Mouse (Mus musculus) heart, embryonic 11.5 days (tissue): ENCODE data around the gene Samd11. TPM values are rescaled to one million over a fixed set of nuclear protein-coding genes. Genes with fewer than 3 reads are reported as not detected.

Experiments
- ATAC-seq: fragments of 200-750 bp; cut with Nextera tagmentation; replicated peaks from 2 replicates; pipeline ENCODE4 v1.8.0; 2017; ENCODE audit warnings: moderate library complexity; ENCODE audit not compliant: insufficient number of reproducible peaks, low FRiP score, low TSS enrichment
- H3K27ac ChIP-seq: fragments of 300-500 bp; sonication (generic); 2 replicates; pipeline ENCODE4 v1.5.1; 2014; ENCODE audit warnings: mild to moderate bottlenecking, low read depth, low read length
- H3K27me3 ChIP-seq: fragments of 300-500 bp; sonication (generic); 2 replicates; pipeline ENCODE4 v1.6.1; 2014; ENCODE audit warnings: mild to moderate bottlenecking, low read length, mixed read lengths; ENCODE audit not compliant: control insufficient read depth, insufficient read depth
- H3K36me3 ChIP-seq: fragments of 300-500 bp; sonication (generic); 2 replicates; pipeline ENCODE4 v1.6.1; 2014; ENCODE audit warnings: mild to moderate bottlenecking, low read length, moderate library complexity, mixed read lengths; ENCODE audit not compliant: control insufficient read depth, insufficient read depth
- H3K4me1 ChIP-seq: fragments of 300-500 bp; sonication (generic); 2 replicates; pipeline ENCODE4 v1.6.1; 2014; ENCODE audit warnings: low read length; ENCODE audit not compliant: control insufficient read depth, insufficient read depth
- H3K4me2 ChIP-seq: fragments of 300-500 bp; sonication (generic); 2 replicates; pipeline ENCODE4 v1.6.1; 2014; ENCODE audit warnings: mild to moderate bottlenecking, moderate library complexity
- H3K4me3 ChIP-seq: fragments of 300-500 bp; sonication (generic); 2 replicates; pipeline ENCODE4 v1.5.1; 2014; ENCODE audit warnings: low read depth, low read length
- H3K9ac ChIP-seq: fragments of 300-500 bp; sonication (generic); 2 replicates; pipeline ENCODE4 v1.6.1; 2014; ENCODE audit warnings: mild to moderate bottlenecking, low read depth, low read length, moderate library complexity
- H3K9me3 ChIP-seq: fragments of 300-500 bp; sonication (generic); replicated peaks from 2 replicates; pipeline ENCODE4 v1.6.1; 2016; ENCODE audit warnings: low read length; ENCODE audit not compliant: control insufficient read depth
- whole genome bisulfite sequencing: fragments of 180-500 bp; shearing (Covaris S2); extraction: QIAGEN DNeasy Blood & Tissue Kit; methylation state at CpG from one replicate; pipeline ENCODE4 v1.1.7; 2014; ENCODE audit not compliant: insufficient replicate concordance; 5-methylcytosine and 5-hydroxymethylcytosine counted together
- polyA plus RNA-seq: library from polyadenylated mRNA; unstranded; fragments of >200 nt; fragmentation: Nextera tagmentation; extraction: Ambion mirVana; gene quantifications from 2 replicates; pipeline ENCODE4 v1.2.1, GENCODE M21; 2014

Samd11 gene
- 4.3 TPM in 2 replicates for polyA plus RNA-seq

DNA sequence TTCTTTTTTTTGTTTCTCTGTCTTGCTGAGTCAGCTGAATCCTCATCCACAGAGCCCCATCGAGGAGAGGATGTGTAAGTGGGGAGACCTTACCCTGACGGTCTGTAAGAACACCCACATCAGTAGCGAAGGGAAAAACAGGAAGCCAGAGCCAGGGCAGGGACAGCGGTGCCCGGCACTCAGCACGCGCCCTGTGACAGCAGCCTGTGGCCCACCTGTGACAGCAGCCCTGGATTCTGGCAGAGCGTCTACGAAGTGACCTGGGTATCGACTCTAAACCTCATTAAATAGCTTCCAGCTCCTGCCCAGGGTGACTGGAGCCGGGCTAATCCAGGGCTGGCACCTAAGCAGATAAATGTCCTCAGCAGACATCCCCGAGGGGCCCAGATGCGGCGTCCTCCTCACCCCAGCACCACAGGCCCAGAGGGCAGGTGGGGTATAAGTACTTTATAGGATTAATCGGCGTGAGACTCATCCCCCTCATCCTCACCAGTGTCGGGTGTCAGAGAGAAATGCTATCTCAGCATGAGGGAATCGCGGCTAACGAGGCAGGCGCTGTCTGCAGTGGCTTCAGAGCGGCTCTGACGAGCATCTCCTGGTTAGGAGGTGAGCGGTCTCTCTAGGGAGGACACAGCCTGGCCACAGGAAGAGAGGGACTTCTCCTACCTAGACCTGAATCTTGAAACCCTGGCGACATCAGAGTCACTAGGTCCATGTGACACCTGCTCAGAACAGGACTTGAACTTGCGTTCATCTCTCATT, at the start of gene Samd11:
TSS of gene Samd11 (minus strand) at position 580 of the 762 bp plus-strand sequence.
- WGBS, result 3% methylated on average over 26 of the region's 26 CpGs
- Histone ChIP-seq H3K27ac (peak within 1 kb of the TSS; percentile 32; the same call in 1 of the 2 replicates), H3K36me3 (no peaks in the 10 kb centered on the region), H3K4me1 (peaks cover 7% of the 10 kb centered on the region), H3K27me3 (peaks cover 29% of the 10 kb centered on the region), H3K4me2 (peak within 1 kb of the TSS; percentile 59), H3K9ac (peak within 1 kb of the TSS; percentile 43), H3K4me3 (peak within 1 kb of the TSS; percentile 34), H3K9me3 (no peaks in the 10 kb centered on the region)
- peak; percentile 57; the same call in 1 of the 2 replicates for ATAC-seq

DNA sequence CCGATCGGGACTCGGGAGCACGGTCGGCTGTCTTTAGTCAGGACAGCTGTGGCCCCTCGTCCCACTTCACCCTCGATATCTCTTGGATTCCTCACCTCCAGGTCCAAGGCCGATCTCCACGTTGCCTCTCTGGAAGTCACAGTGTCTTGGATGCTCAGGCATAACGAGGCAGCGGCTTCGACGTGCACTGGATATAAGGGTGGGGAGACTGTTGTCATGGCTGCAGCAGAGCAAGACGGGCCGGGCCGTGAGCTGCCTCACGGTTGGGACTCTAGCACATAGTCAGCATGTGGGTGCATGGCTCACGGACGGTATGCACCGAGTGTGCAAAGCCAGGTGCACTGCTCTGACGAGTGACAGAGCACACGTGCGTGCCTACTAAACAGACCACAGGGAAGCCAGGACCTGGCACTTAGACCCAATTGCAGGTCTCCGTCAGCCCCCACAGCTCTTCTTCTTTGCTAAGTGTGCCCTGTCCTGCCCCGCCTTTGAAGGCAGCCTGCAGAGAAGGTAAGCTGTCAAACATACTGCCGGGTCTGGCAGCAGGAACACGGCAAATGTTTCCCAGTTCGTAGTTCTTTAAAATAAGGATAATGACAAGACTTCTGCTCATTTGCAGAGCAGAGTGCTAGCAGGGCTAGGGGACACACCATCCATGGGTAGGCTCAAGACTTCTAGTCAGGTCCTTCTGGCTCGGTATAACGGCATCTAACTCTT, 938 bp downstream of the Samd11 start:
- Histone ChIP-seq H3K36me3 (no peaks in the 10 kb centered on the region), H3K9ac (peak overlapping the region; percentile 43), H3K9me3 (no peaks in the 10 kb centered on the region), H3K4me3 (peak overlapping the region; percentile 34), H3K27me3 (peaks cover 29% of the 10 kb centered on the region), H3K4me2 (peak overlapping the region; percentile 59), H3K4me1 (peaks cover 7% of the 10 kb centered on the region), H3K27ac (peak overlapping the region; percentile 32; the same call in 1 of the 2 replicates)
- WGBS, result 2% methylated on average over 30 of the region's 30 CpGs
- ATAC-seq, result peak; percentile 62; the same call in 1 of the 2 replicates

DNA sequence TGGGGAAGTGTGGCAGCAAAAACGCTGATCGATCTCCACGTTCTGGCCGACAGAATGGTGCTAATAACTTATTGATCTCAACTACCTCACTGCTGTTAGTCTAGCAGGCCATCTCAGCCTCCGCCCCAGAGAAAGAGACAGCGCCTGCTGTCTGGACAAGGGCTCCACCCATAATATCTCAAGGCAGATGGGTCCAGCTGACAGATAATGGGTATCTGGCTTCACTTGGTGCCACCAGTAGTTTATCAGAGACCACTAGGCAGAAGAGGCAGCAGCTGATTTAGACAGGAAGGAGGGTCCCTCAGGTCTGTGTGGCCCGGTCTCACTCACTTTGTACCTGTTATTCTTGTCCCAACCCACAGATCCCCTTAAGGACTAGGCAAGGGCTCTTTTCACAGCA, 2.4 kb downstream of the Samd11 start:
- 35% methylated on average over 7 of the region's 7 CpGs for WGBS
- Histone ChIP-seq H3K36me3 (peaks cover 6% of the 10 kb centered on the region), H3K4me1 (peaks cover 7% of the 10 kb centered on the region), H3K9me3 (no peaks in the 10 kb centered on the region), H3K4me2 (peak overlapping the region; percentile 32), H3K9ac (no peak overlapping the region; the same call in 1 of the 2 replicates), H3K27ac (peak overlapping the region; percentile 66), H3K27me3 (peaks cover 29% of the 10 kb centered on the region), H3K4me3 (no peak overlapping the region)
- ATAC-seq, result peak; percentile 80

DNA sequence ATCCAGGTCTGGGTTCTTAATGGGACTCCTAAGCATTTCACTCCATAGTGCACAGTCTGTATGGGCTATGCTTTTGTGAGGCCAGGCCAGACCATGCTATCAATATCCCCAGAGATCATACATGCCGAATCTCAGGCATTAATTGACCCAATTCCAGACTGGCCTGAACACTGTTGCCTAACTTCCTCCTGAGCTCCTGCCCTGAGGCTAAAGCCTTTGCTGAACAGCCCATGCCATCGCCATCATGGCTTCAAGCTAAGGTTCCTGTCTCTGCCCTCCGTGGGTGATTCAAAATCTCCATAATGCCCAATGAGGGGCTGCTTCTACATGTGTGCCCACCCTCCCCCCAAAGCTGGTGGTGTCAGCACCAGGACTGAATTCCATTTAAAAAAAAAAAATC, 2.8 kb downstream of the Samd11 start:
- H3K4me2 ChIP-seq, result peak overlapping the region; percentile 32
- peak overlapping the region; percentile 43; the same call in 1 of the 2 replicates for H3K9ac ChIP-seq
- peaks cover 29% of the 10 kb centered on the region for H3K27me3 ChIP-seq
- H3K4me3 ChIP-seq, result no peak overlapping the region
- no peaks in the 10 kb centered on the region for H3K9me3 ChIP-seq
- peaks cover 7% of the 10 kb centered on the region for H3K4me1 ChIP-seq
- H3K36me3 ChIP-seq, result peaks cover 10% of the 10 kb centered on the region
- ATAC-seq, result 0 out of 2 replicates have a peak, but pooled peaks have one; percentile 20
- 28% methylated on average over 3 of the region's 3 CpGs for WGBS
- H3K27ac ChIP-seq, result peak overlapping the region; percentile 66

DNA sequence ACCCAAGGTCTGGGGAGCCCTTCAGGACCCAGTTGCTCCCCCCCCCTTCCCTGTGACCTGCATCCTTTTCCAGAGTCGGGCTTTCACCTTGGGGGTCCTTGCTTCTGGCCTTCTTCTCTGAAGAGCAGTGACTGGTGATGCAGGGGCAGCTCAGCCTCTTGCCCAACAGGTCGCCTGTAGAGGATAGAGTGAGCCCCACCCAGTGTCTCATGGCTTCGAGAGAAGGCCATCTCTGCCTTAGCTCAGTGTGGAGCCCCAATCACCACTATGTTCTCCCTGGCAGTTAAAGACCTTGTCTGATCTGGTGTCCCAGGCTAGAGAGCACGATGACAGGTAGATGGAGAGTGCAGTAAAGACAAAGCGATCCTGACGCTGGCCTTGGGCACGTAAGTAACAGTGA, 3.3 kb downstream of the Samd11 start:
- Histone ChIP-seq H3K4me2 (peak overlapping the region; percentile 32), H3K27ac (peak overlapping the region; percentile 66)

DNA sequence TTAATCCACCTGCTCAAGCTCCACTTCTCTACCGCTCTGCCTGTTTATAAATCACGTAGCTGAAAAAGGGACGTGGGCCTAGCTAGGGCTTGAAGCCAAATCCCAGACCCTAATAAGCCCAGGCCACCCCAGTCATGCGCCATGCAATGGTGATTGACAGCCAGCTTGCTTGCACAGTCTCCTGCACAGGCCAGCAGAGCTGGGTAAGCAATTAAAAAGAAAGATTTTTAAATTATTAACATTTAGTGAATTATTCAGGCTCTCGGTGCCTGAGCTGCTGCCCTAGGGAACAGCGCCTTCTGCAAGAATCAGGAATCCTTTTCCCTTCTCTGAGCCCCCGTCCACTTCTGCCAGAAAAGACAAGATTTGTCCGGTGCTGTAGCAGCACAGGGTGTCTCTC, 4.4 kb downstream of the Samd11 start:
- H3K9me3 ChIP-seq, result no peaks in the 10 kb centered on the region

More for the DNA sequence above, 3.3 kb downstream of the Samd11 start:
- peaks cover 11% of the 10 kb centered on the region for H3K36me3 ChIP-seq
- WGBS, result 28% methylated on average over 7 of the region's 7 CpGs
- H3K9me3 ChIP-seq, result no peaks in the 10 kb centered on the region
- ATAC-seq, result no peak
- peaks cover 29% of the 10 kb centered on the region for H3K27me3 ChIP-seq
- no peak overlapping the region for H3K9ac ChIP-seq
- H3K4me1 ChIP-seq, result peaks cover 7% of the 10 kb centered on the region
- H3K4me3 ChIP-seq, result no peak overlapping the region

DNA sequence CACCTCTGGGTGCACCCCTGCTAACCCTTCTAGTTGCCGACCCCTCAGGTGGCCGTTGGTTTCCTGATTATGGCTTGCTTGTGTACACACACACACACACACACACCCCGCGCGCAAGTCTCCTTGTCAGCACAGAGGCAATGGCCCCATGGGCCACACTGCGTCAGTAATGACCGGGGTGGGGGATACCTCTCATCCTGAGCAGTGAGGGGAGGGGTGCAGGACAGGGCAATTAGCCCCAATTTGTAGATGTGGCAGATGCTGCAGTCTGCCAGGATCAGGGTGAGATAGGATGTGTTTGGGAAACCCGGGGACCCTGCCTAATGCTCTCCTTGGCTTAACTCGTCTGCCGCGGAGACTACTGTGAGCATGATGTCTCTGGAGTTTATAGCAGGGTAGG, 5.9 kb downstream of the Samd11 start:
- H3K27me3 ChIP-seq, result peaks cover 18% of the 10 kb centered on the region
- no peak overlapping the region for H3K4me3 ChIP-seq
- H3K9me3 ChIP-seq, result no peaks in the 10 kb centered on the region
- WGBS, result 48% methylated on average over 11 of the region's 11 CpGs
- peaks cover 32% of the 10 kb centered on the region for H3K36me3 ChIP-seq
- no peak overlapping the region for H3K27ac ChIP-seq
- 0 out of 2 replicates have a peak, but pooled peaks have one; percentile 16 for ATAC-seq
- peaks cover 3% of the 10 kb centered on the region for H3K4me1 ChIP-seq
- H3K4me2 ChIP-seq, result no peak overlapping the region
- H3K9ac ChIP-seq, result no peak overlapping the region

More for the DNA sequence above, 4.4 kb downstream of the Samd11 start:
- H3K27me3 ChIP-seq, result peaks cover 29% of the 10 kb centered on the region
- no peak overlapping the region for H3K27ac ChIP-seq
- ATAC-seq, result no peak
- 77% methylated on average over 8 of the region's 8 CpGs for WGBS
- H3K4me1 ChIP-seq, result peaks cover 7% of the 10 kb centered on the region
- no peak overlapping the region for H3K4me3 ChIP-seq
- no peak overlapping the region for H3K9ac ChIP-seq
- peaks cover 18% of the 10 kb centered on the region for H3K36me3 ChIP-seq
- H3K4me2 ChIP-seq, result peak overlapping the region; percentile 32; the same call in 1 of the 2 replicates

DNA sequence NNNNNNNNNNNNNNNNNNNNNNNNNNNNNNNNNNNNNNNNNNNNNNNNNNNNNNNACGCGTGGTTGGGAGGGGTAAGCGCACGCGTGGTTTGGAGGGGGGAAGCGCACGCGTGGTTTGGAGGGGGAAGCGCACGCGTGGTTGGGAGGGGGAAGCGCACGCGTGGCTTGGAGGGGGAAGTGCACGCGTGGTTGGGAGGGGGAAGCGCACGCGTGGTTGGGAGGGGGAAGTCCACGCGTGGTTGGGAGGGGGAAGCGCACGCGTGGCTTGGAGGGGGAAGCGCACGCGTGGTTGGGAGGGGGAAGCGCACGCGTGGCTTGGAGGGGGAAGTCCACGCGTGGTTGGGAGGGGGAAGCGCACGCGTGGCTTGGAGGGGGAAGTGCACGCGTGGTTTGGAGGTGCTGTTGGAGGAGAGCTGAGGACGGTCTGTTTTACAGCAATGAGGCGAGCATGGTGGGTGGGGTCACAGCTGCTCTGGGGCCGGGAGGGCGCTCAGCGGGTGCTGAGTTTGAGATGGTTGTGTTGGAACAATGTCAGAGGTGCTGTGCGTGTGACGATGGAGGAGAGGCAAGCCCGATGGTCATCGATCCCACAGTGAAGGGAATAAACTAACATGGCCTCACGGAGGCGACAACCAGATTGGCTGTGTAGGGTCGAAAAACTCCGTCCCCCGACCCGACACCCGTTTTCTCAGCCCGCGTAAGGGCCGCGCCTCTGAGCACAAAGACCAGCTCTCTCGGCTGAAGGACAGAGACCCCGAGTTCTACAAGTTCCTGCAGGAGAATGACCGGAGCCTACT, 18.6 kb downstream of the Samd11 start:
- H3K36me3 ChIP-seq, result peaks cover 26% of the 10 kb centered on the region
- WGBS, result 30% methylated on average over 55 of the region's 60 CpGs
- peak overlapping the region; percentile 84 for H3K4me2 ChIP-seq
- peak overlapping the region; percentile 90 for H3K4me3 ChIP-seq
- H3K4me1 ChIP-seq, result peaks cover 14% of the 10 kb centered on the region; the same call in 1 of the 2 replicates
- peak overlapping the region; percentile 91; the same call in 1 of the 2 replicates for H3K27ac ChIP-seq
- ATAC-seq, result no peak
- peak overlapping the region; percentile 84 for H3K9ac ChIP-seq
- no peaks in the 10 kb centered on the region for H3K9me3 ChIP-seq
- no peaks in the 10 kb centered on the region for H3K27me3 ChIP-seq
